Mouse (Mus musculus): ENCODE measurements around the gene Pex10.

The Pex10 gene

DNA sequence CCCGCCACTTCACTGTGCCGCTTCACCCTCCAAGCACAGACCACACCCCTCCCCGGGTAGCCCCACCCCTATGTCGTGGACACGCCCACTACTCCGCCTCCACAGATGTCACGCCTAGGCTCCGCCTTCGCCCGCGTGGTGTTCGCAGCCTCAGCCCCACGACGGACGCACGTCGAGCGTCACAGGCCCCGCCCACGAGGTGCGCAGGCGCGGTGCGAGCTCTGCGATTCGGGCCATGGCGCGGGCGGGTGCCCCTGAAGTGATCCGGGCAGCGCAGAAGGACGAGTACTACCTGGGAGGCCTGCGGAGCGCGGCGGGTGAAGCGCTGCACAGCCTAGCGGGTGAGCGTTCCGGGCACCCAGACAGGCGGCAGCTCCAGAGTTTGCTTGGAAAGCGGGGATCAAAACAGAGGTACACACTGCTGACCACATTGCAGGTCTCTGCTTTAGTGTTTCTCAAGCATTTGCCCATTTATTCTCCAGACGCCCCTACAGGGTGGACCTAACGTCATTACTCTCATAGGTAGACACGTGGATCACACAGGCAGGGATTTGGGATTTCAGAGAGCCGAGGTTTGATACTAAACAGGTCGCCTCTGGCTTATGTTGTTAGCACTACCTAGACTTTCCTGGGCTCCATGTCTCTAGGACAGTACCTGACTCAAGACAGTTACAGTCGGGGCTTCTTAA, at the start of gene Pex10:
TSS of gene Pex10 (plus strand) at position 183 of the 689 bp plus-strand sequence.
- DNase-seq (ENCODE audit: low read depth in 2 of 2, low spot score in 2 of 2), result peak; percentile 96 to 98

DNA sequence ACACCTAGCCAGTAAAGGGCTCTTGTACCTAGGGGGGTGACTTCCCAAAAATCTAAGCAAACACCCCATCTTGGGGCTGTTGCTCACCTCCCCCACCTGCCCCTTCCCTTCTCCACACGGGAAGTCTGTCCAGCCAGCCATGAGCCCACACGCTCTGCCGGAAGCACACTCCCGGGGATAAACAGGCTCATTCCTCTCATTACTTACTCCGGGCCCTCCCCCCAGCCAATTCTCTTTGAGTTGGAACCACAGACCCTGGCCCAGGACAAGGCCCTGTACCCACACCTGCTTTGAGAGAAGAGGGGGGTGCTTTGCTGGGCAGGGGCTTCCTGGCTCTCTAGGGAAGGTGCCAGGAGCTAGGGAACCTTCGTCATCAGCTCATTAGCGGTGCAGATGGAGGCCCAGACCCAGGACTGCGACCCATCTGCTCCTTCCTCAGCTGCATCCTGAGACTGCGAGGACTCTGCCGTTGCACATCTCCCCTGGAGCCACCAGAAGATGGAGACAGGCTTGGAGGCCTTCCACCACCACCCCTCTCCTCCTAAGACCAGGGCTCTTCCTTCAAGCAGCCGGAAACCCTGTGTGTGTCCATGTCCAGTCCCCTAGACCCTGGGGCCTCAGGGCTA, 49.5 kb upstream of the Pex10 start:
- DNase-seq (ENCODE audit: low read depth in 2 of 2, low spot score in 2 of 2), result no peak

DNA sequence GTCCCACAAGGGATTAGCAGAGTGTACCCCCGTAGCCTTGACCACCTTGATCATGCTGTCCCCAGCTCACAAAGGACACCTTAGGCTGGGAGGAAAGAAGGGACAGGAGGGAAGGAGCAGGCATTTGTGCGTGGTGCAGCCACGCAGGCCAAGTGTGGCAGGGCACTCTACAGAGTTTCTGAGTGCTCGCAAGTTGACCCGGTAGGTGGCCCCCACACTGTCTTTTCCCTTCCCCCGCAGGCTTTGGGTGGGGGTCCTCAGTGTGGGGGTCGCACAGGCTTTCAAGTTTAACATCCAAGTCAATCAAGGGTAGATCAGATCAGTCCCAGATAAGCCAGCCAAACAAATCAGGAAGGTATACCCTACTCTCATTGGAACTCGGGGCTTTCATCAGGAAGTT, 48.8 kb upstream of the Pex10 start:
- no peak for DNase-seq (ENCODE audit: low read depth in 2 of 2, low spot score in 2 of 2)

DNA sequence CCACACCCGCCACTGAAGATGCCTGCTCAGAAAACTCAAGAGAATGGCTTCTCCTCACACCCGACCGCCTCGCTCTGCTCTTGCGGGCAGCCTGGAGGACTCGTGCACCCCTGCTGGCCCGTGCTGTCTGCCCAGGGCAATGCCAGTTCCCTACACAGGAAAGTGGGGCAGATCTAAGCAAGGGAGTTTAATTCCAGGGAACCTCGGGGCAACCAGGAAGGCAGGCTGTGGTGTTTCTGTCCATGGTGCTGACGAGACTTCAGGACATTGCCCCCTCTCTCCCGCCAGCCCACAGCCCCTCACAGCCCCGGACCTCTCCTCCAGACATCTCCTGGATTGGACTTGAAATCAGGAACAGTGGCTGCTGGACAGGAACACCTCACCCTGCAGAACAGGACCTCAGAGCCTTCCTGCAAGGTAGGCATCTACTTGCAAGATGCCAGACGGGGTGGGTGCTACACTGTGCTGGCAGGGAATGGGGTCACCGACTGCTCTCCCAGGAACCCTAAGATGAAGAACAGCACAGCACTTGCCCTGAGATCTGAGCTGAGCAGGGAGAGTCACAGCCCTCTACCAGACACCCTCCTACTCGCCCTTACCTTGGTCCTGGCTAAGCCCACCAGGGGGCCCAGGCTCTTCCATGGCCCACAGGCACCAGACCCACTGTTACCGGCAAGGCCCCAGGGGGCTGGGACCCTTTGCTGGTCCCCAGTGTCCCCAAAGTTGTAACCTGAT, 48.0 kb upstream of the Pex10 start:
- no peak for DNase-seq (ENCODE audit: low read depth in 2 of 2, low spot score in 2 of 2)

DNA sequence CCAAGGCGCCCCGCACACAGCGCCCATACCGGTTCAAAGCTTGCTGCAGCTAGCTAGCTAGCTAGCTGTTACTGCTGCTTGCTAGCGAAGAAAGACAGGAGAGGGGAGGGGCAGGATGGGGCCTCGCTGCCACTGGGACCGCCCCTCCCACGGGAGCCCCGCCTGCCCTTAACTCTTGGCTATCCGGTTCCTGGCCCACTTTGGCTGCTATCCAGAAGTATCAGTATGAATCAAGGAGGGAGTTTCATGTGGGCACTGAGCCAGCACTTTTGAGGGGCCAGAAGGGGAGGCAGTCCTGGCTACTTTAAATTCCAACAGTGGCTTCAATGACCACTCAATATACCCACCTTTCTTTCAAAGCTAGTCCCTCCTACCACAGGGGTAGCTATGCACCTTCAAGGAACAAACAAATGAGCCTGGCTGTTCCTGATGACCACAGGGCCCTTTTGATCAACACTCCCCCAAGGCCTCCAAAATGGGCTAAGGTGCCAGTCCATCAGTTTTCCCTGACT, 47.4 kb upstream of the Pex10 start:
- no peak for DNase-seq (ENCODE audit: low read depth in 2 of 2, low spot score in 2 of 2)

DNA sequence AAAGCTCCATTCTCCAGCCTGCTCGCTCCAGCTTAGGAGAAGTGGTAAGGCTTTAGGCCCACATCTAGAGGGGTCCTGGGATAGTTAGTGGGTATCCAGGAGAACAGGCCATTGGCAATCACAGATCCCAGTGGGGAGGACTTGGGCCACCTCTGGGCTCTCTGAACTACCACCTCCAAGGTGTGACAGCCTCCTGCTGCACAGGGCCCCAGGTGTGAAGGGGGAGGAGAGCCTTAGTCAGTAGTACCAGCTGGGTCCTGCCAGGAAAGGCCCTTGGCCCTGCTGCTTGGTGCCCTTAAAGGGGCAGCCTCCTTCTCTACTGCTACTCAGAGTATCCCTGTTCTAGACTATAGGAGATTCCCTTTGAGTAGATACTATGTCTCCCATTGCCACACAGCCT, 46.7 kb upstream of the Pex10 start:
- DNase-seq (ENCODE audit: low read depth in 2 of 2, low spot score in 2 of 2), result no peak

DNA sequence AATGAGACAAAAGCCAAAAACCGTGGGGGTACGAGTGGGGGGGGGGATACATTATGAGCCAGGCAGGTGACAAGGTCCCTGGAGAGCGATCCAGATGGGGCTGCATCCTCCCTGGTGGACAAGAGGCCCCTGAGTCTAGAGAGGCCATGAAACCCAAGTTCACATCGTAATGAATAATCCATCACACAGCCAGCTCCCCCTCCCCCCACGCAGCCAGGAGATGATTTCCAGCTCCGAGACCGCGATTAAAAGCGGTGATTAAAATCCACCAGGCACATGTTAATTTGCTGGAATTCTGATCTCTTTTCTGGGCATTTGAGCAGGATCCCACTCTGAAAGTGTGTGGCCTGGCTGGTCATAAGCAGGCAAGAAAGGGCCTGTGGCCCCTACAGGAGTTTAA, 46.0 kb upstream of the Pex10 start:
- no peak for DNase-seq (ENCODE audit: low read depth in 2 of 2, low spot score in 2 of 2)

DNA sequence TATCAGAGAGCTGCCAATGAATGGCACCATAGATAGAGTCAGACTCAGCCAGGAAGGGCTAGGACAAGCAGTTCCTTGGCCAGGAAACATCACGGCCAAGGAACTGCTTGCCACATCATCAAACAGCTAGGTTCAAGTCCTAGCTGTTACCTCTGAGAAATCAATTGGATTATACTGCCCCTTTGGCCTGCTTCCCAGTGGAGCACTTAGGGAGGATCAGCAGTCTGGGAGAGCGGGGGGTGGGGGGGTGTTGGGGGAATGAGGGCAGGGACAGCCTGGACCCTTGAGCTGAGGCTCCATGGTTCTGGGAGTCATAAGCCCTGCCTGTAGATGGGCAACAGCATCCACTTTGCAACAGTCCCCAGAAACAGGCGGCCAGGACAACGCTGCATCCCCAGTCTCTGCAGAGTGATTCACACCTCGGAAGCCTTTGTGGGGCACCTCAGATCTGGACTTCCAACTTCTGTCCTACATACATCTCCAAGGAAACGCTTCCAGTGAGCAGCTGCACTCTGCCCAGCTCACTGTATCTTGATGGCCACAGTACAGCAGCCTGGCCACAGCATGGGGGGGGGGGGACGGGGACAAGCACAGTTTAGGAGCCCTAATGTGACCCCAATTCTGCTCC, 44.5 kb upstream of the Pex10 start:
- DNase-seq (ENCODE audit: low read depth in 2 of 2, low spot score in 2 of 2), result no peak

DNA sequence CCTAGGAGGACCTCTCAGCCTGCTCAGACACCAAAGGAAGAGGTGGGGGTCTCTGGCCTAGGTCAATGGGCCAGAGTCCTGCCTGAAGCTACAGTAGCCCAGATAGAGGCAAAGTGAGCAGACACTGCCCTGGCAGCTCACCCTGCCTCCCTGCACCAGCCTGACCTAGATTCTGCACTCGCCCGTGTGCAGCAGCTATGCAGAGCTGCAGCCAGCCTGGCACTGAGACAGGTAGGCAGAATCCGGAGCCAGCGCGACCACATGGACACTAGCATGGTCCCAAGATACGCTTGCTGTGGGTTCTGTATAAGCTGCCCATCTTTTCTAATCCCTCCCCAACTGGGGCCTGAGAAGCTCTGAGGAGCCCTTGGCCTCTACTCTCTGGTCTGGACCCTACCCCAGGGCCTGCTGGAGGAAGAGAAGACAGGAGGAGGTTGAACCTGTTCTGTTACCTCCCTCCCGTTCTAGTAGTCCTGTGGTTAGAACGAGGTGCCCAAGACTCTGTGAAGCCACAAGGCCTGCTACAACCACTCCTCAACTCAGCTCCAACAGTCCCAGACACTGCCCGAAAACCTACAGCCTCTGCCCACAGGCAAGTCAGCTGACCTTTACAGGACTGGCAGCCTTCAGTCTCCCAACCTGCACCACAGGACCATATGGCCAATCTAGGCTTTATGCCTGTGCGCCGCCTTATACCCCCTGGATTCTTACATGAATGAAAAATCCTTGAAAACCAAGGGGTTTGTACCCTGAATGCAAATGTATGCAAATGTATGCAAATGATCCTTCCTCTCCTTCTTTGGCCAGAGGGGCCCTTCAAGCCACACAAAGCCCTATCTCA, 42.4 kb upstream of the Pex10 start:
- no peak for DNase-seq (ENCODE audit: low read depth in 2 of 2, low spot score in 2 of 2)

DNA sequence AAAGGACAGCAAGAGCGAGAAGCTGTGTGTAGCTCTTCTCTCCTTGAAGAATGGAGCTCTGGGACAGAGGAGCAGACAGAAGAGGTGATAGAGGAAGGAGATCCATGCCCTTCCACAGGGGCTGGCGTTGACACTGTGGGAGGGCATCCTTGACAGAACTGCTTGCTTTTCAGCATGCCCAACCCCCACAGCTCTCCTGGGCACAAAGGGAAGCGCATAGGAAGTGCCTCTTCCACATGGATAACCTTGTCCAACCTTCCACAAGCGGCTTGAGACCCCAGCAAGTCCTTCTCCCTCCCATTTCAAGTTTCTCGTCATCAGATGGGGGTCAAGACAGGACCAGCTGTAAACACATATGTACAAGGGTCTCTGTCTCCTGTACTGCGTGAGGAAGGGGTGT, 33.7 kb upstream of the Pex10 start:
- no peak for DNase-seq (ENCODE audit: low read depth in 2 of 2, low spot score in 2 of 2)

DNA sequence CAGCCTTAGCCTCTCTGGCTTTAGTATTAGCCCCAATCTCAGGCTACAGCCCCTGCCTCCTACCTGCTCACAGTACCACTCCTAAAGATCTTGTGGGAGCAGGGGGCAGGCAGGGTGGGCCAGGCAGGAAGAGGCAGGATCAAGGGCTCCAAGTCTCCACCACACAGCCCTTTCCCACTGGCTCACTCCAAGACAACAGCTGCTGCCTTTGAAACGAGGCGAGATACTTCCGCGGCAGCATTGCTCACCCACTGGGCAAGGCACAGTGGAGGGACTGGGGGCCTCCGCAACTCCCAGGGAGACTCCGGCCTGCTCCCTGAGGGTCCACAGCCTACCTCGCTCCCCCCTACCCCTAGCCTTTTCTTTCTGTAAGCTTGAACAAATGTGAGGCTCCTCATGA, 32.6 kb upstream of the Pex10 start:
- no peak for DNase-seq (ENCODE audit: low read depth in 2 of 2, low spot score in 2 of 2)

DNA sequence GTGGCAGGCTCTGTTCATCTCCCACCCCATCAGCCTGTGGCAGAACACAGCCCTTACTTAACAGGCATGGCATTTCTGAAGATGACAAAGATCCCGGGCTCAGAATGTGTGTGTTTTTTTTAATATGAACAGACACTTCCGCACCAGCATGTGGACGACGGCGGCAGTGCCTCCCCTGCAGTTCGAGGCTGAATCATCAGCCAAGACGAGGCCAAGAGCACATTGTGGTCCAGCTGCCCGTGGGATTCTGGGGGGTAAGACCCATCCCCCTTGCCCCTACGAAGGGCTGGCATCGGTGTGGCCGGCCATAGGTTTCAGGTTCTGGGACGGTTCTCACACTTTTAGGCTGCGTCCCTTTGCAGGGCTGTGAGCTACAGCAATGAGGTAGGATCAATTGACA, 32.0 kb upstream of the Pex10 start:
- DNase-seq (ENCODE audit: low read depth in 2 of 2, low spot score in 2 of 2), result no peak

DNA sequence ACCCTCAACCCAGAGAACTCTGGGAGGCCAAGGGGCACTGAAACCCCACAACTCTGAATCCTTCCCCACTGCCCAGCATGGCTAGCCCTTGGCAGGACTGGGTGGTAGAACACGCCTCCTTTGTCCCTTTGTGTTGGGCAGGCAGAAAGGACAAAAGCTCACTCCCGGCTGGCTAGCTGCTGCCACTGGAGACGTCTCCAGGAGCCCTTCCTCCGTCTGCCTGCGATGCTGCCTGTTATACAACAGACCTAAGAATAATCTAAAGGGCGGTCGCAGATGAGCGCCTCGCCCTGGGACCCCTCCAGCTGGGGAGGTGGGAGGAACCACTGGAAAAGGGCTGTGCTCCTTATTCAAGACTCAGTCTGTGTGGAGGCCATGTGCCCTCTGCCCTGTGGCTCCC, 26.6 kb upstream of the Pex10 start:
- no peak for DNase-seq (ENCODE audit: low read depth in 2 of 2, low spot score in 2 of 2)

DNA sequence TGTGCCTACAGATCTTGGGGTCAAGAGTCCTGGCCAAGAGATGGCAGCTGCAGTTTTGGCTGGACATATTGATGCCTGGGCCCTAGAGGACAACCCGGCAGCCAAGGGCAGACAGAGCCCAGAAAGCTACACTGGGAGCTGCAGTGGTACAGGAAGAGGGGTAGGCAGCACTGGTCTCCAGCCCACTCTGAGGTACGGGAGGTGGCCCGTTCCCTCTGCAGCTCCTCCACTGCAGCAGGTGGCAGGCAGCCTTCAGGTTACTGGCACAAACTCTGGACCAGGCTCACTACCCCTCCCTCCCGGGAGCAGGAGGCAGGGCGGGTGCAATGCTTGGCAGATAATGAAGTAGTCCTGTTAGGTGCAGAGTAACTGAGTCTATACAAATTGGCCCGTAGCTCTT, 26.1 kb upstream of the Pex10 start:
- DNase-seq (ENCODE audit: low read depth in 2 of 2, low spot score in 2 of 2), result no peak

DNA sequence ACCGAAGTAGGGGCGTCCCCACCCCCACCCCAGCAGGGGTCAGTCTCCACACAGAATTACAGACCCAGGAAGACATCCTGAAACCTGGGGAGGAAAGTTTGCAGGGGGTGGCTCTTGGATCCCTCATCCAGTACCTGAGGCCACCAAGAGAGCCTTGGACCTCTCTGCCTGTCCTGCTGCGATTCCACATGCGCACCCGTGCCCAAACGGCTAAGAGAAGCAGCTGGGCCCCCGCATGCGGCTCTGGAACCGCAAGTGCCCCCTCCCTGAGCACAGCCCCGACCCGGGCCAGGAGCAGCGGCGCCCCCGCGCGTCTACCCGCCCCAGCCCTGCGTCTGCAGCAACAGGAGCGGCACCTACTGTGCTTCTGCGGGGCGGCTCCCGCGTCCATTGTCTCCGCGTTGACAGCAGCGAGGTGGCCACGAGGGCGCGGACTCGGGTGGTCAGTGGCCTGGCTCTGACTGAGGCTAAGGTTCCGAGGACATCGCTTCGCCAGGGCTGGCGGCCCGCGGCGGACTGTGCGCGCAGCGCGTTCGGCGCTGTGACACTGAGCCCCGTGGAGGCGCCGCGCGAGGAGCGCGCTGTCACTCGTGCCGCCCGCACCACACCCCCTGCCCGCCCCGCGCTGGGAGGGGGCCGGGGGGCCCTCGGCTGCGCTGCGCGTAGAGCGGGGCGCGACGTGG, 24.1 kb upstream of the Pex10 start:
- no peak for DNase-seq (ENCODE audit: low read depth in 2 of 2, low spot score in 2 of 2)

DNA sequence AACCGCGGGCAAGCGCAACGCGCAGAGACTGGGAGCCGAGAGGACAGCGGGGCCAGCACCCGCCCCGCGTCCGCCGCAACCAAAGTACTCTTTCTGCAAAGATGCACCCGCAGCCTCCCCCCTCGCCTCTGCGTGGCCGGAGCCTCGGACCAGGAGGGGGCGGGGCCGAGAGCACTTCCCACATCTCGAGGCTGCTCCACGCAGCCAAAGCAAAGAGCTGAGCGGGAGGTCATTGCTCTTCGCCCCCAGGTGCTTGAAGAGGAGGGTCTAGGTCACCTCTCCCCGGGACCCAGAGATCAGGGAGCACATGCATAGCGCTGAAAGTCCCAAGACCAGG, 23.6 kb upstream of the Pex10 start:
- DNase-seq (ENCODE audit: low read depth in 2 of 2, low spot score in 2 of 2), result no peak

DNA sequence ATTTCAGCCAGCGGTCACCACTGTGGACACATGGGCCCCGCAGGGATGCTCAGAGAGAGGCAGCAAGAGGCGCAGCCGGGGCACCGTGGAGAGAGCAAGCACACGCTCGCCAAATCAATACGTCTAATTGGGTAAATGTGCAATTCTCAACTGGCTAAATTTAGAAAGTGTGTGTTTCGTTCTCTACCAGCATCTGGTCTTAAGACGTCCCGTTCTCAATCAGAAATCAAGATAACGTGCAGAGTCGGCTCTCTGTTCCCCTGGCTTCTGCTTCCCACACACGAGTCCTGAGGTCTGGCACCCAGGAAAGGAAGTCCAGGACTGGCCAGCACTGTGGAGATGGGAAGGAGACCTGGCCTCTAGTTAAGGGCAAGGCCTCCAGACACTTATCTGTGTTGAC, 20.2 kb upstream of the Pex10 start:
- no peak for DNase-seq (ENCODE audit: low read depth in 2 of 2, low spot score in 2 of 2)

DNA sequence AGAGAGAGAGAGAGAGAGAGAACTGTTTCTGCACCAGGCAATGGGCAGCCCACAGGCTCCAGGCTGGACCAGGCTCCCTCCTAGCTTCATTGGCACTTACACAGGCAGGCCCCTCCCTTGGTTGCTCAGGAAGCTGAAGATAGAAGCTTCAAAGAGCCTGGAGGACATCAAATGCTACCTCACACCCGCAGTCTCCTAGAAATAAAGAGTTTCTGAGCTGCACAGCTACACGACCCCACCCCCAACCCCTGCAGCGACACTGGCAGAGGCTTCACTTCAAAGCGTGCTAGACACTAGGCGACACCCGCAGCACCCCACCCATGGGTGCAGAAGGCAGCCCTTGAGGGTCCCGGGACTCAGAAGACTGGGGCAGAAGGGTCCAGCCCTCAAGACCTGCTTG, 16.7 kb upstream of the Pex10 start:
- DNase-seq (ENCODE audit: low read depth in 2 of 2, low spot score in 2 of 2), result peak; percentile 57 to 65

DNA sequence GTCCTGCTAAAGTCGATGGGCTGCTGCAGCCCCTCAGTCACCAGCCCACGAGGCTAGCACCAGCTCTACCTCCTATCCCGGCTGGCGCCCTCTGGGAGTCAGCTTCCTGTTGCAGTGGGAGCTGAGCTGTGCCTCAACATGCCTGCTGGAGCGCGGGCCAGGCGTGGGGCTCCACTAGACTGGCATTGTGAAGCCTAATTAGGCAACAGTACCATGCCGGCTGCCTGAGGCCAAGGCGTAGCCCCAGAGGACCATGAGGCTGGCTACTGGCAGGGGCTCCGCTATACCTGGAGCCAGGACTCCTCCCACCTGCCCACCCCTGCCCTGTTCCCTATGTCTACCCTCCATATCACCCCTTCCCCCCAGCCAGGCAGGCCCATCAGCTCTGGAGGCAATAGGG, 10.1 kb upstream of the Pex10 start, which contains the start of gene Plch2:
TSS of gene Plch2 (minus strand) at position 61 of the 400 bp plus-strand sequence.
- no peak for DNase-seq (ENCODE audit: low read depth in 2 of 2, low spot score in 2 of 2)

DNA sequence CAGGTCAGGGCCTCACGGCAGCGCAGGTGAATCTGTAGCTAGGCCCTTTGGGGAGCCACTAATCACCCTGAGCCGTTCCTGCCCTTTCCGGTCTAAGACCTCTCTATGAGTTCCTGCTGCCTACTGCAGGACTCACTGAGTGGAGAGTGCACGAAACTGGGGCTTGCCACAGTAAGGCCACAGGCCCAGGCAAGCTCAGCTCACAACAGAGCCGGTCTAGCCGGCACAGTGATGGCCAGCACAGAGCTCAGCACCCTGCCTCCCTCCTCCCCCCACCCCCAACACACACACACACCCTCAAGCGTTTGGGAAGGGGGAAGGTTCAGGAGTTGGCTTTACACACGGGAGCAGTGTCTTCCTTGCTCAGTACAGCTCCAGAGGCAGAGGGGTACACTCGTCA, 8.5 kb upstream of the Pex10 start:
- no peak for DNase-seq (ENCODE audit: low read depth in 2 of 2, low spot score in 2 of 2)
